Mouse (Mus musculus) embryonic facial prominence, embryonic 13.5 days (tissue): ENCODE data around the gene Acp4. TPM values are rescaled to one million over a fixed set of nuclear protein-coding genes. Genes with fewer than 3 reads are reported as not detected.
A peak's percentile ranks its signal among the peaks of the same experiment; 100 is the strongest.
"Not testable (repeated sequence)": the region's sequence is repeated elsewhere in the genome, so short reads cannot be mapped to it uniquely, and the experiment has no call there.

Source experiments
- ATAC-seq: fragments of 200-750 bp; cut with Nextera tagmentation; 2 replicates; pipeline ENCODE4 v1.8.0; 2017; ENCODE audit warnings: low read depth; ENCODE audit not compliant: insufficient number of reproducible peaks, insufficient read depth, low FRiP score, low TSS enrichment
- H3K27ac ChIP-seq: fragments of 300-500 bp; sonication (generic); 2 replicates; pipeline ENCODE4 v1.5.1; 2015; ENCODE audit warnings: moderate library complexity, mild to moderate bottlenecking, inconsistent platforms
- H3K27me3 ChIP-seq: fragments of 300-500 bp; sonication (generic); 2 replicates; pipeline ENCODE4 v1.6.1; 2015; ENCODE audit warnings: mild to moderate bottlenecking, inconsistent platforms
- H3K36me3 ChIP-seq: fragments of 300-500 bp; sonication (generic); 2 replicates; pipeline ENCODE4 v1.6.1; 2015; ENCODE audit warnings: mild to moderate bottlenecking, inconsistent platforms
- H3K4me1 ChIP-seq: fragments of 300-500 bp; sonication (generic); 2 replicates; pipeline ENCODE4 v1.6.1; 2015; ENCODE audit warnings: inconsistent platforms
- H3K4me2 ChIP-seq: fragments of 300-500 bp; sonication (generic); 2 replicates; pipeline ENCODE4 v1.6.1; 2015; ENCODE audit warnings: moderate library complexity, mild to moderate bottlenecking, inconsistent platforms
- H3K4me3 ChIP-seq: fragments of 300-500 bp; sonication (generic); 2 replicates; pipeline ENCODE4 v1.5.1; 2015; ENCODE audit warnings: mild to moderate bottlenecking, inconsistent platforms
- H3K9ac ChIP-seq: fragments of 300-500 bp; sonication (generic); 2 replicates; pipeline ENCODE4 v1.6.1; 2015; ENCODE audit warnings: mild to moderate bottlenecking, inconsistent platforms
- H3K9me3 ChIP-seq: fragments of 300-500 bp; sonication (generic); 2 replicates; pipeline ENCODE4 v1.6.1; 2016; ENCODE audit warnings: inconsistent platforms
- WGBS: fragments of 180-500 bp; shearing (Covaris S2); methylation state at CpG from one replicate; pipeline ENCODE4 v1.1.7; 2015; ENCODE audit warnings: mixed read lengths; 5-methylcytosine and 5-hydroxymethylcytosine counted together
- polyA plus RNA-seq: library from polyadenylated mRNA; unstranded; fragments of >200 nt; fragmentation: Nextera tagmentation; extraction: Ambion mirVana; gene quantifications from 2 replicates; pipeline ENCODE4 v1.2.1, GENCODE M21; 2015

Gene Acp4
- polyA plus RNA-seq, 1 experiment from 2014 or later = 0.13 TPM

GRCm38 (mm10) chr7:44262791-44263643 is 5.8 kb upstream of the Acp4 start:
- Histone ChIP-seq H3K27ac (no peak overlapping the region), H3K4me1 (peaks cover 6% of the 10 kb centered on the region; the same call in 1 of the 2 replicates), H3K4me3 (peak overlapping the region; percentile 10), H3K4me2 (peak overlapping the region; percentile 50), H3K36me3 (no peaks in the 10 kb centered on the region), H3K27me3 (peaks cover 43% of the 10 kb centered on the region), H3K9ac (peak overlapping the region; percentile 52), H3K9me3 (no peaks in the 10 kb centered on the region)
- 0 out of 2 replicates have a peak, but pooled peaks have one; percentile 38 for ATAC-seq
- 3% methylated on average over 34 of the region's 34 CpGs for WGBS

- ATAC-seq = no peak
- no peaks in the 10 kb centered on the region for H3K36me3 ChIP-seq
- no peaks in the 10 kb centered on the region for H3K9me3 ChIP-seq
- H3K4me2 ChIP-seq = no peak within 1 kb of the TSS
- H3K4me3 ChIP-seq = no peak within 1 kb of the TSS
- no peak within 1 kb of the TSS for H3K9ac ChIP-seq
- 50% methylated on average over 5 of the region's 5 CpGs for WGBS
- peaks cover 6% of the 10 kb centered on the region; the same call in 1 of the 2 replicates for H3K4me1 ChIP-seq
- no peak within 1 kb of the TSS for H3K27ac ChIP-seq
- H3K27me3 ChIP-seq = peaks cover 33% of the 10 kb centered on the region
Measured at GRCm38 (mm10) chr7:44261147-44261546, 4.0 kb upstream of the Acp4 start, which contains the start of gene Gm15517. Gene Gm15517, plus strand, starts transcription at chr7:44261447.

- no peak overlapping the region for H3K4me2 ChIP-seq
- H3K4me1 ChIP-seq = peaks cover 6% of the 10 kb centered on the region; the same call in 1 of the 2 replicates
- H3K36me3 ChIP-seq = no peaks in the 10 kb centered on the region; the same call in 1 of the 2 replicates
- no peak overlapping the region for H3K9ac ChIP-seq
- no peak for ATAC-seq
- H3K27ac ChIP-seq = no peak overlapping the region
- peaks cover 28% of the 10 kb centered on the region for H3K27me3 ChIP-seq
- H3K4me3 ChIP-seq = no peak overlapping the region
- no peaks in the 10 kb centered on the region for H3K9me3 ChIP-seq
- WGBS = 71% methylated on average over 6 of the region's 6 CpGs
Measured at GRCm38 (mm10) chr7:44260410-44260809, 3.2 kb upstream of the Acp4 start.

- Histone ChIP-seq H3K27me3 (no peaks in the 10 kb centered on the region), H3K4me2 (no peak overlapping the region), H3K9ac (no peak overlapping the region), H3K4me3 (no peak overlapping the region), H3K27ac (no peak overlapping the region), H3K36me3 (peaks cover 40% of the 10 kb centered on the region), H3K4me1 (peaks cover 4% of the 10 kb centered on the region; the same call in 1 of the 2 replicates), H3K9me3 (no peaks in the 10 kb centered on the region)
- WGBS = 82% methylated on average over 6 of the region's 6 CpGs
- ATAC-seq = no peak
Measured at GRCm38 (mm10) chr7:44254930-44255329, 2.2 kb downstream of the Acp4 start.

- 64% methylated on average over 15 of the region's 15 CpGs for WGBS
- Histone ChIP-seq H3K4me2 (no peak overlapping the region), H3K36me3 (peaks cover 57% of the 10 kb centered on the region), H3K27me3 (no peaks in the 10 kb centered on the region), H3K9me3 (no peaks in the 10 kb centered on the region), H3K4me3 (no peak overlapping the region), H3K27ac (peak overlapping the region; percentile 7; the same call in 1 of the 2 replicates), H3K4me1 (peaks cover 17% of the 10 kb centered on the region), H3K9ac (no peak overlapping the region)
- no peak for ATAC-seq
Measured at GRCm38 (mm10) chr7:44253023-44253616, 4.1 kb downstream of the Acp4 start.

GRCm38 (mm10) chr7:44250732-44251275 is 6.4 kb downstream of the Acp4 start:
- H3K36me3 ChIP-seq = peaks cover 61% of the 10 kb centered on the region

GRCm38 (mm10) chr7:44249248-44249647 is 7.9 kb downstream of the Acp4 start:
- Histone ChIP-seq H3K4me3 (no peak overlapping the region), H3K9ac (no peak overlapping the region), H3K27me3 (no peaks in the 10 kb centered on the region), H3K4me2 (no peak overlapping the region), H3K27ac (no peak overlapping the region), H3K36me3 (peaks cover 57% of the 10 kb centered on the region), H3K4me1 (peaks cover 31% of the 10 kb centered on the region), H3K9me3 (no peaks in the 10 kb centered on the region)
- ATAC-seq = no peak
- 92% methylated on average over 4 of the region's 4 CpGs for WGBS

More at GRCm38 (mm10) chr7:44250732-44251275, 6.4 kb downstream of the Acp4 start:
- H3K27me3 ChIP-seq, H3K27ac ChIP-seq, H3K4me2 ChIP-seq, H3K4me3 ChIP-seq, ATAC-seq, H3K9ac ChIP-seq, H3K9me3 ChIP-seq: not testable (repeated sequence)
- H3K4me1 ChIP-seq = peaks cover 25% of the 10 kb centered on the region
- WGBS = 89% methylated on average over 17 of the region's 17 CpGs

GRCm38 (mm10) chr7:44247971-44248370 is 9.2 kb downstream of the Acp4 start:
- no peak overlapping the region for H3K27ac ChIP-seq
- no peak for ATAC-seq
- H3K9ac ChIP-seq = peak overlapping the region; percentile 89
- peak overlapping the region; percentile 91 for H3K4me3 ChIP-seq
- peaks cover 47% of the 10 kb centered on the region for H3K36me3 ChIP-seq
- no peaks in the 10 kb centered on the region for H3K9me3 ChIP-seq
- H3K27me3 ChIP-seq = no peaks in the 10 kb centered on the region
- 89% methylated on average over 2 of the region's 2 CpGs for WGBS
- H3K4me1 ChIP-seq = peaks cover 30% of the 10 kb centered on the region
- peak overlapping the region; percentile 79 for H3K4me2 ChIP-seq

- H3K9me3 ChIP-seq = no peaks in the 10 kb centered on the region
- peak overlapping the region; percentile 79 for H3K4me2 ChIP-seq
- H3K27me3 ChIP-seq = no peaks in the 10 kb centered on the region
- WGBS = under 1% methylated on average over 23 of the region's 23 CpGs
- ATAC-seq = no peak
- H3K36me3 ChIP-seq = peaks cover 38% of the 10 kb centered on the region
- peak overlapping the region; percentile 91 for H3K4me3 ChIP-seq
- peaks cover 28% of the 10 kb centered on the region for H3K4me1 ChIP-seq
- peak overlapping the region; percentile 93 for H3K27ac ChIP-seq
- peak overlapping the region; percentile 89 for H3K9ac ChIP-seq
Measured at GRCm38 (mm10) chr7:44246984-44247470, 10.2 kb downstream of the Acp4 start.

GRCm38 (mm10) chr7:44246055-44246983 is 10.9 kb downstream of the Acp4 start, which contains the start of the genes 1700028J19Rik and 2410002F23Rik:
Gene 1700028J19Rik, minus strand, starts transcription at chr7:44246695.
Gene 2410002F23Rik, plus strand, starts transcription at chr7:44246722.
- Histone ChIP-seq H3K36me3 (peaks cover 34% of the 10 kb centered on the region), H3K4me2 (peak within 1 kb of the TSS; percentile 79), H3K4me3 (peak within 1 kb of the TSS; percentile 91), H3K9me3 (no peaks in the 10 kb centered on the region), H3K4me1 (peaks cover 28% of the 10 kb centered on the region), H3K9ac (peak within 1 kb of the TSS; percentile 89), H3K27me3 (no peaks in the 10 kb centered on the region), H3K27ac (peak within 1 kb of the TSS; percentile 93)
- peak; percentile 85 for ATAC-seq
- WGBS = under 1% methylated on average over 62 of the region's 62 CpGs
